Comparison of ENCODE assay signal across 8 mouse cellular contexts in genomic region chr13:114831367-114831833, GRCm38 (mm10). TPM values are rescaled to one million over a fixed set of nuclear protein-coding genes. Genes with fewer than 3 reads are reported as not detected.
DNase-seq lines count a peak whose midpoint lies in the region; ATAC-seq lines count a peak whose summit lies in the region.

No protein-coding gene starts in this region.

- H3K36me3 ChIP-seq in midbrain, embryonic 11.5 days (ENCODE audit: control insufficient read depth, insufficient read depth, low read length) = no peaks in the 10 kb centered on the region
- H3K36me3 ChIP-seq in midbrain, embryonic 10.5 days = peaks cover 31% of the 10 kb centered on the region
- peaks cover 6% of the 10 kb centered on the region for H3K36me3 ChIP-seq in forebrain, embryonic 16.5 days (ENCODE audit: control insufficient read depth, insufficient read depth)

- no peaks in the 10 kb centered on the region for H3K9me3 ChIP-seq in midbrain, embryonic 11.5 days (ENCODE audit: control insufficient read depth, low read length)
- no peaks in the 10 kb centered on the region for H3K9me3 ChIP-seq in midbrain, embryonic 10.5 days (replicated peaks)
- no peaks in the 10 kb centered on the region for H3K9me3 ChIP-seq in forebrain, embryonic 16.5 days (ENCODE audit: control insufficient read depth, low read length)

- DNase-seq in cerebellum, postnatal 10 days = peak; percentile 35 to 61
- DNase-seq in cerebellum, postnatal 4 days (ENCODE audit: low spot score in 2 of 2) = no peak
- peak; percentile 94 for DNase-seq in midbrain, embryonic 11.5 days (ENCODE audit: low spot score, missing footprints)
- DNase-seq in midbrain, embryonic 10.5 days (ENCODE audit: low spot score) = no peak
- DNase-seq in lung, postnatal 14 days = peak; percentile 41
- DNase-seq in left cerebral cortex, adult 9 months (ENCODE audit: low spot score in 2 of 2) = no peak
- no peak for DNase-seq in urinary bladder, postnatal 25 days (ENCODE audit: low spot score)

- H3K27me3 ChIP-seq in midbrain, embryonic 11.5 days (ENCODE audit: control insufficient read depth, insufficient read depth, low read length) = no peaks in the 10 kb centered on the region
- no peaks in the 10 kb centered on the region for H3K27me3 ChIP-seq in midbrain, embryonic 10.5 days (ENCODE audit: low read depth, poor library complexity, severe bottlenecking)
- H3K27me3 ChIP-seq in forebrain, embryonic 16.5 days (replicated peaks; ENCODE audit: control insufficient read depth, insufficient read depth, low read length) = no peaks in the 10 kb centered on the region

- H3K4me3 ChIP-seq in midbrain, embryonic 11.5 days (ENCODE audit: low read depth, low read length) = no peak overlapping the region
- H3K4me3 ChIP-seq in midbrain, embryonic 10.5 days = no peak overlapping the region
- H3K4me3 ChIP-seq in forebrain, embryonic 16.5 days (replicated peaks; ENCODE audit: low read length) = no peak overlapping the region

- WGBS in midbrain, embryonic 11.5 days = 80% methylated on average over 4 of the region's 4 CpGs
- 86% methylated on average over 4 of the region's 4 CpGs for WGBS in midbrain, embryonic 10.5 days
- 83% methylated on average over 4 of the region's 4 CpGs for WGBS in forebrain, embryonic 16.5 days

- no peaks in the 10 kb centered on the region for H3K4me1 ChIP-seq in midbrain, embryonic 11.5 days (ENCODE audit: control insufficient read depth, insufficient read depth, low read length)
- H3K4me1 ChIP-seq in midbrain, embryonic 10.5 days = no peaks in the 10 kb centered on the region
- H3K4me1 ChIP-seq in forebrain, embryonic 16.5 days (replicated peaks; ENCODE audit: control insufficient read depth, insufficient read depth, low read length) = no peaks in the 10 kb centered on the region

- peak; percentile 74 for ATAC-seq in midbrain, embryonic 11.5 days (ENCODE audit: low FRiP score)
- ATAC-seq in forebrain, embryonic 16.5 days = peak; percentile 37

- H3K4me2 ChIP-seq in midbrain, embryonic 11.5 days = no peak overlapping the region
- H3K4me2 ChIP-seq in forebrain, embryonic 16.5 days (ENCODE audit: low read length) = no peak overlapping the region

- no peak overlapping the region for H3K9ac ChIP-seq in midbrain, embryonic 11.5 days (ENCODE audit: low read length)
- no peak overlapping the region for H3K9ac ChIP-seq in forebrain, embryonic 16.5 days (replicated peaks; ENCODE audit: low read depth, low read length)

- no peak overlapping the region for H3K27ac ChIP-seq in midbrain, embryonic 11.5 days (ENCODE audit: low read depth, low read length)
- H3K27ac ChIP-seq in midbrain, embryonic 10.5 days (replicated peaks) = no peak overlapping the region
- no peak overlapping the region for H3K27ac ChIP-seq in forebrain, embryonic 16.5 days (ENCODE audit: low read length)

RNA-seq across cellular contexts. Expression of gene Mocs2, which starts 13.4 kb away (rescaled TPM):
- 85.1 and 85.3 TPM in 2 replicates for polyA plus RNA-seq in midbrain, embryonic 11.5 days (2014; fragmentation: Nextera tagmentation; extraction: Ambion mirVana)
- 71.3 and 77.9 TPM in 2 replicates for polyA plus RNA-seq in midbrain, embryonic 10.5 days (2016; fragmentation: Nextera tagmentation; extraction: Ambion mirVana)
- 112 TPM in 2 replicates for polyA plus RNA-seq in forebrain, embryonic 16.5 days (2015; fragmentation: Nextera tagmentation; extraction: Ambion mirVana)

Comparison
In these comparisons a context has a peak if more than half of its experiments do, and no peak if none do; other contexts are left out.
1. DNase-seq: peak in cerebellum, postnatal 10 days (2 of 2), midbrain, embryonic 11.5 days (single experiment) and lung, postnatal 14 days (single experiment); none in cerebellum, postnatal 4 days (0 of 2), midbrain, embryonic 10.5 days (single experiment), left cerebral cortex, adult 9 months (0 of 2) and urinary bladder, postnatal 25 days (single experiment).